8 mouse cellular contexts compared by ENCODE assay signal in the genomic region with DNA sequence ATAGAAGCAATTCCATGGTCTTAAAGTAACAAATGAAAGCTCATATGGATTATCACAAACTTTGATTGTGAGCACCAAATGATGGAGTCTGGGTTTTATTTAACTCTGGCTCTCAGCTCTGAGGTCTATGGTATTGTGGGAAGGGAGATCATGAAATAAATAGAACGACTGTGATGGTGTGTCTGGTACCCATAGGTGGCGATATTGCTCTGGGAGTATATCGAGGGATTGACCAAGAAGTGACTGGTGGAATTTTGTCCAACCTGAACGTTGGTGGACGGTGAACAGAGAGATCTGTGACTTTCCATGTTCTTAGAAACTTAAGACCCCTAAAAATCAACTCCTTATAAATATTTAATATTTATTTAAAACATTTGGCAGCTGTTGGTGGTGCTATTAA.
A peak's percentile ranks its signal among the peaks of the same experiment; 100 is the strongest.
DNase-seq lines count a peak whose midpoint lies in the region; ATAC-seq lines count a peak whose summit lies in the region.

No protein-coding gene starts in this region.

- 32% methylated on average over 5 of the region's 5 CpGs for WGBS in midbrain, embryonic 14.5 days
- WGBS in midbrain, embryonic 10.5 days: 33% methylated on average over 5 of the region's 5 CpGs

- H3K4me1 ChIP-seq in midbrain, embryonic 14.5 days (ENCODE audit: control insufficient read depth, insufficient read depth, low read length): no peaks in the 10 kb centered on the region
- H3K4me1 ChIP-seq in midbrain, embryonic 10.5 days: no peaks in the 10 kb centered on the region

- no peak overlapping the region for H3K9ac ChIP-seq in midbrain, embryonic 14.5 days (replicated peaks; ENCODE audit: low read length)

- H3K27ac ChIP-seq in midbrain, embryonic 14.5 days (replicated peaks; ENCODE audit: low read depth, low read length): no peak overlapping the region
- no peak overlapping the region for H3K27ac ChIP-seq in midbrain, embryonic 10.5 days (replicated peaks)

- no peaks in the 10 kb centered on the region for H3K9me3 ChIP-seq in midbrain, embryonic 14.5 days (ENCODE audit: control insufficient read depth, low read length)
- H3K9me3 ChIP-seq in midbrain, embryonic 10.5 days (replicated peaks): no peaks in the 10 kb centered on the region

- H3K36me3 ChIP-seq in midbrain, embryonic 14.5 days (ENCODE audit: control insufficient read depth, insufficient read depth, low read length): no peaks in the 10 kb centered on the region
- no peaks in the 10 kb centered on the region for H3K36me3 ChIP-seq in midbrain, embryonic 10.5 days

- no peak; the same call in 1 of the 2 replicates for ATAC-seq in midbrain, embryonic 14.5 days (ENCODE audit: low FRiP score, low TSS enrichment)

- peak; percentile 6 for DNase-seq in gastrocnemius, postnatal 10 days
- DNase-seq in gastrocnemius, postnatal 25 days: no peak
- peak; percentile 60 for DNase-seq in midbrain, embryonic 14.5 days
- DNase-seq in midbrain, embryonic 10.5 days (ENCODE audit: low spot score): no peak
- DNase-seq in cerebellum, postnatal 14 days: peak; percentile 74
- DNase-seq in lung, postnatal 14 days: peak; percentile 14
- DNase-seq in right cerebral cortex, postnatal 4 days: no peak
- DNase-seq in thymus, postnatal 25 days: no peak

- H3K4me2 ChIP-seq in midbrain, embryonic 14.5 days (ENCODE audit: low read length): no peak overlapping the region

- no peak overlapping the region for H3K4me3 ChIP-seq in midbrain, embryonic 14.5 days (replicated peaks; ENCODE audit: low read depth, low read length)
- no peak overlapping the region for H3K4me3 ChIP-seq in midbrain, embryonic 10.5 days

- no peaks in the 10 kb centered on the region for H3K27me3 ChIP-seq in midbrain, embryonic 14.5 days (ENCODE audit: control insufficient read depth, insufficient read depth, low read length)
- no peaks in the 10 kb centered on the region for H3K27me3 ChIP-seq in midbrain, embryonic 10.5 days (ENCODE audit: low read depth, poor library complexity, severe bottlenecking)

Comparison
In these comparisons a context has a peak if more than half of its experiments do, and no peak if none do; other contexts are left out.
1. DNase-seq: peak in gastrocnemius, postnatal 10 days (single experiment), midbrain, embryonic 14.5 days (single experiment), cerebellum, postnatal 14 days (2 of 2) and lung, postnatal 14 days (single experiment); none in gastrocnemius, postnatal 25 days (single experiment), midbrain, embryonic 10.5 days (single experiment), right cerebral cortex, postnatal 4 days (single experiment) and thymus, postnatal 25 days (single experiment).